Mouse (Mus musculus): ENCODE measurements around the gene Rmnd1. TPM values are rescaled to one million over a fixed set of nuclear protein-coding genes. Genes with fewer than 3 reads are reported as not detected.

The Rmnd1 gene
- polyA plus RNA-seq (2015; fragmentation: Nextera tagmentation; extraction: Ambion mirVana), result 18.8 and 22.2 TPM in 2 replicates

DNA sequence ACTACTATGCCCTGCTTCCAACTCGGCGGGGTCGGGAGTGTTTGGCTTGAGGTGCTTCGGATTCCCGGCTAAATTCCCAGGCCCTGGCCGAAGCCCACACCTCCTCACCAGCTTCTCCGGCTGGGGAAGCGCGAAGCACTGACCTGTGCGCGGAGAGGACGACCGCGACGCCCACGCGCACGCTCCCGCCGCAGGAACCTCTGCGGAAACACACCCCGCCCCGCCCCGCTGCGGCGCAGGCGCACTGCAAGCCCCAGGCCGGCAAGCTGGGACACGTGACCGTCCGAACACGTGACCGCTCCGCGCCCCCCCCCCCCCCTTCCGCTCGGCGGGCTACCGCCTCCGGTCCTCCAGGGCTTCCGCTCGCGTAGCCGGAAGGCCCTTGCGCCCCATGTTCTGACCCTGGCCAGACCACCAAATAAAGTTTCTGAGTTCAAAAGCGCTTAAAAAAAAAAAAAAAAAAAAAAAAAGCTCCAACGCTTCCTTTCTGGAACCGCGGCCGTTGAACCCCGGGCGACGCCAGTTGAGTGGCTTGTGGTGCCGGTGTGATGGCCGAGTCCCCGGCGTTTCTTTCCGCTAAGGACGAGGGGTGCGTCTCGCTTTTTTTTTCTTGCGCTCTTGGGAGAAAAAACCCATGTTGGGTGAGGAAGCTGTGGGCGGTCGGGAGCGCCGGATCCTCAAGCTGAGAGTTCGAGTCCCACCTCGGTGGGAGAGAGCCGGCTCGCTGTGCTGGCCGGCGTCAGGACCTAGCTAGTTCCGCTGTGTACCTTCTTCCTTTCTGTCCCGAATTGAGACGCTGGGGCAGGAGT lies at the start of gene Rmnd1, which contains the start of gene Armt1:
TSS of gene Rmnd1 (minus strand) at position 266 of the 809 bp plus-strand sequence.
TSS of gene Armt1 (plus strand) at position 345 of the 809 bp plus-strand sequence.

DNA sequence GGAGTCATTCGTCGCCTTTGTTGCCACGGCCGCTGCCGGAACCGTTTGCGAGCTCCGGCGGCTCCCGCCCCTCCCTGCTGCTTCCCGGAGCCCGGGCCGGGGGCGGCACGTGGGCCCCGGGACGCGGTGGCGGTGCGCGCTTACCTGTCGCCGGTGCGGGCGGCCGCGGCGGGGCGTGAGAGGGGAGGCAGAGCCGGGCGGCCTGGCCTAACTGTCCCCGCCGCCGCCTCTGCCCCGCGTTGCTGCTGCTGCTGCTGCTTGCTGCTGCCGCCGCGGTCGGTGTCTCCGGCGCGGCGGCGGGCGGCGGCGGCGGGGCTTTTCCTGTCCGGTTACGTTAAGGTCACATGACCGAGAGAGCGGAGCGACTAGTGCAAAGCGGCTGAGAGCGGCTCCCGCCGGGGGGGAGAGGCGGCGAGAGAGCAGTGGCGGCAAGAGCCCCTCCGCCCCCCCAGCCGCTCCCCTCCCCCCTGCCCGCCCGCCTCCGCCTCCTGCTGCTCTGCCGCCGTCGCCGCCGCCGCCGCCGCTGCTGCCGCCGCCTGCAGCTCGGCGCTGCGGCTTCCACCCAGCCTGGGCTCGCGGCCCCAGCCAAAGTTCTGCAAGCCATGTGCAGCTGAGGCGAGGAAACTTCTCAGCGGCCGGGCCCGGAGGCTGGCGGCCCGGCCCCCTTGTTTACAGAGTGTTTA lies 44.3 kb downstream of the Rmnd1 start, which contains the start of gene Zbtb2:
TSS of gene Zbtb2 (minus strand) at position 408 of the 683 bp plus-strand sequence.

Other genes with a start within 250 kb of the Rmnd1 start
- gene Akap12, start 166.0 kb downstream of the Rmnd1 start, polyA plus RNA-seq (2015; fragmentation: Nextera tagmentation; extraction: Ambion mirVana), result 87.7 and 111 TPM in 2 replicates
- gene Zbtb2, start 44.3 kb downstream of the Rmnd1 start, polyA plus RNA-seq (2015; fragmentation: Nextera tagmentation; extraction: Ambion mirVana), result 5.8 and 6.6 TPM in 2 replicates
- gene Armt1, start 79 bp upstream of the Rmnd1 start, polyA plus RNA-seq (2015; fragmentation: Nextera tagmentation; extraction: Ambion mirVana), result 7.6 and 8.8 TPM in 2 replicates
- not detected in 2 replicates for gene Ccdc170, start 50.1 kb upstream of the Rmnd1 start, polyA plus RNA-seq (2015; fragmentation: Nextera tagmentation; extraction: Ambion mirVana)
- gene Esr1, start 179.2 kb upstream of the Rmnd1 start, polyA plus RNA-seq (2015; fragmentation: Nextera tagmentation; extraction: Ambion mirVana), result 0.57 and 0.97 TPM in 2 replicates

All from urinary bladder, postnatal 0 days (tissue).